Mouse (Mus musculus): ENCODE measurements around the gene Frmd3. TPM values are rescaled to one million over a fixed set of nuclear protein-coding genes. Genes with fewer than 3 reads are reported as not detected.

The Frmd3 gene
- polyA plus RNA-seq, 1 experiment from 2014 or later: 4.4 TPM

GRCm38 (mm10) chr4:74242176-74242575 is 228.9 kb downstream of the Frmd3 start, which contains the start of gene Kdm4c:
Gene Kdm4c (plus strand): TSS chr4:74242497.
- Histone ChIP-seq H3K27me3 (ENCODE audit: control insufficient read depth, insufficient read depth, low read length) (no peaks in the 10 kb centered on the region), H3K9me3 (ENCODE audit: control insufficient read depth, low read length) (no peaks in the 10 kb centered on the region), H3K4me3 (ENCODE audit: low read depth, low read length) (no peak within 1 kb of the TSS), H3K9ac (ENCODE audit: low read depth, low read length) (no peak within 1 kb of the TSS), H3K27ac (ENCODE audit: low read depth, low read length) (no peak within 1 kb of the TSS), H3K4me2 (replicated peaks; ENCODE audit: low read depth, low read length) (no peak within 1 kb of the TSS), H3K36me3 (ENCODE audit: control insufficient read depth, insufficient read depth, low read length) (no peaks in the 10 kb centered on the region), H3K4me1 (replicated peaks; ENCODE audit: control insufficient read depth, insufficient read depth, low read length) (no peaks in the 10 kb centered on the region)
- DNase-seq (ENCODE audit: low spot score): no peak
- WGBS: 84% methylated on average over 1 of the region's 1 CpGs
- ATAC-seq (ENCODE audit: low FRiP score): no peak

Other genes starting within 250 kb of the Frmd3 start
- 0.59 and 0.78 TPM in 2 replicates for gene Rasef, start 222.4 kb upstream of the Frmd3 start, polyA plus RNA-seq (2014; fragmentation: Nextera tagmentation; extraction: Ambion mirVana)
- gene Gm11758, start 137.2 kb upstream of the Frmd3 start, polyA plus RNA-seq (2014; fragmentation: Nextera tagmentation; extraction: Ambion mirVana): not detected in 2 replicates
- not detected in 2 replicates for gene Gm11757, start 122.3 kb upstream of the Frmd3 start, polyA plus RNA-seq (2014; fragmentation: Nextera tagmentation; extraction: Ambion mirVana)
- not detected in 2 replicates for gene Gm13871, start 107.5 kb upstream of the Frmd3 start, polyA plus RNA-seq (2014; fragmentation: Nextera tagmentation; extraction: Ambion mirVana)
- 0.11 TPM in 1 of 2 replicates, not detected in the other for gene Gm11756, start 92.7 kb upstream of the Frmd3 start, polyA plus RNA-seq (2014; fragmentation: Nextera tagmentation; extraction: Ambion mirVana)
- 1.1 TPM in 1 of 2 replicates, not detected in the other for gene 2310002L09Rik, start 62.6 kb upstream of the Frmd3 start, polyA plus RNA-seq (2014; fragmentation: Nextera tagmentation; extraction: Ambion mirVana)
- gene Kdm4c, start 229.1 kb downstream of the Frmd3 start, polyA plus RNA-seq (2014; fragmentation: Nextera tagmentation; extraction: Ambion mirVana): 17.8 and 18.3 TPM in 2 replicates

All from hindbrain, embryonic 11.5 days (tissue).